Mouse (Mus musculus) hindbrain, postnatal 0 days (tissue): ENCODE results near the gene Dscam. TPM values are rescaled to one million over a fixed set of nuclear protein-coding genes. Genes with fewer than 3 reads are reported as not detected.

ENCODE experiments used
- ATAC-seq: fragments of 200-750 bp; cut with Nextera tagmentation; 2 replicates; pipeline ENCODE4 v1.8.0; 2017; ENCODE audit warnings: mild to moderate bottlenecking, moderate TSS enrichment, moderate library complexity
- DNase-seq: peaks from one replicate; pipeline ENCODE4 v3.0.0-alpha.2; 2015; ENCODE audit warnings: low spot score
- H3K27ac ChIP-seq: fragments of 300-500 bp; sonication (generic); 2 replicates; pipeline ENCODE4 v1.5.1; 2014; ENCODE audit warnings: mild to moderate bottlenecking
- H3K27me3 ChIP-seq: fragments of 300-500 bp; sonication (generic); 2 replicates; pipeline ENCODE4 v1.6.1; 2014; ENCODE audit warnings: low read length, mixed read lengths; ENCODE audit not compliant: insufficient read depth
- H3K36me3 ChIP-seq: fragments of 300-500 bp; sonication (generic); 2 replicates; pipeline ENCODE4 v1.6.1; 2014; ENCODE audit warnings: low read length, mixed read lengths; ENCODE audit not compliant: insufficient read depth
- H3K4me1 ChIP-seq: fragments of 300-500 bp; sonication (generic); 2 replicates; pipeline ENCODE4 v1.6.1; 2014; ENCODE audit warnings: antibody characterized with exemption, low read length, mixed read lengths; ENCODE audit not compliant: insufficient read depth
- H3K4me2 ChIP-seq: fragments of 300-500 bp; sonication (generic); 2 replicates; pipeline ENCODE4 v1.6.1; 2014; ENCODE audit warnings: low read depth, mild to moderate bottlenecking, low read length, moderate library complexity, mixed read lengths
- H3K4me3 ChIP-seq: fragments of 300-500 bp; sonication (generic); 2 replicates; pipeline ENCODE4 v1.5.1; 2014; ENCODE audit warnings: low read length
- H3K9ac ChIP-seq: fragments of 300-500 bp; sonication (generic); replicated peaks from 2 replicates; pipeline ENCODE4 v1.6.1; 2014; ENCODE audit warnings: mild to moderate bottlenecking, low read length, moderate library complexity, mixed read lengths
- H3K9me3 ChIP-seq: fragments of 300-500 bp; sonication (generic); 2 replicates; pipeline ENCODE4 v1.6.1; 2016; ENCODE audit warnings: low read length, mixed read lengths
- CTCF ChIP-seq: IDR thresholded peaks from 2 replicates; pipeline ENCODE4 v1.5.1; 2016; ENCODE audit warnings: antibody characterized with exemption, control low read depth, low read depth
- WGBS: fragments of 180-500 bp; shearing (Covaris S2); extraction: QIAGEN DNeasy Blood & Tissue Kit; methylation state at CpG from one replicate; pipeline ENCODE4 v1.1.7; 2014; 5-methylcytosine and 5-hydroxymethylcytosine counted together
- polyA plus RNA-seq: library from polyadenylated mRNA; unstranded; fragments of >200 nt; fragmentation: Nextera tagmentation; extraction: Ambion mirVana; gene quantifications from 2 replicates; pipeline ENCODE4 v1.2.1, GENCODE M21; 2015
- total RNA-seq: library from RNA; depleted of rRNA; stranded (reverse); fragments of >200 nt; gene quantifications from 2 replicates; pipeline ENCODE4 v1.2.3, GENCODE M21; 2014

The Dscam gene
- total and polyA plus RNA-seq, 2 experiments from 2014 or later, result 10.3 to 47.1 TPM

DNA sequence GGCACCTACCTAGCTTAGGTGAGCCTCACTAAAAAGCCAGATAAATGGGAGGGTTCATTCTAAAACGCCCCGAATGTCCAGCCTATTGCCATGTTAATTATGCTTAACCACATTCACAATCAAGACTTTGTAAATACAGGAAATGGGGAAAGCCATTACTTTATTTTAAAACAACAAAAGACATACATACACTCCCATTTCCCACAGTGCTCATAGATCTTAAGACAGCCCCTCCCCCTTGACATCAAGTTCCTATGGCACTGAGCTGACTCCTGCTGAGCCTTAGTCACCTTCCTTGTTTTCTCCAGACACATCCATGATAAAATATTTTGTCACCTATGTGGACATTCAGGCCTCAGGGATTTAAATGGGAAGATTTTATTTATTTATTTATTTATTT lies 4.4 kb downstream of the Dscam start:
- WGBS, result 33% methylated on average over 2 of the region's 2 CpGs
- peak; percentile 17 for DNase-seq
- Histone ChIP-seq H3K4me3 (peak overlapping the region; percentile 41), H3K36me3 (no peaks in the 10 kb centered on the region), H3K27ac (peak overlapping the region; percentile 69; the same call in 1 of the 2 replicates), H3K4me1 (peaks cover 4% of the 10 kb centered on the region; the same call in 1 of the 2 replicates), H3K27me3 (no peaks in the 10 kb centered on the region), H3K9me3 (no peaks in the 10 kb centered on the region), H3K4me2 (peak overlapping the region; percentile 79), H3K9ac (peak overlapping the region; percentile 39; the same call in 1 of the 2 replicates)
- ATAC-seq, result no peak
- TF ChIP-seq CTCF, result no peak

- peak; percentile 80 for ATAC-seq
- Histone ChIP-seq H3K36me3 (no peaks in the 10 kb centered on the region), H3K4me1 (peaks cover 4% of the 10 kb centered on the region; the same call in 1 of the 2 replicates), H3K27me3 (no peaks in the 10 kb centered on the region), H3K27ac (peak overlapping the region; percentile 69), H3K4me3 (peak overlapping the region; percentile 41), H3K4me2 (peak overlapping the region; percentile 79), H3K9ac (peak overlapping the region; percentile 39), H3K9me3 (no peaks in the 10 kb centered on the region)
- DNase-seq, result peak; percentile 92
- WGBS, result under 1% methylated on average over 21 of the region's 21 CpGs
- TF ChIP-seq CTCF, result peak; percentile 92
Observed at GRCm38 (mm10) chr16:97165444-97166121, 5.0 kb downstream of the Dscam start.

- DNase-seq (no peak), ATAC-seq (no peak)
- H3K4me1 ChIP-seq, result no peaks in the 10 kb centered on the region; the same call in 1 of the 2 replicates
- H3K36me3 ChIP-seq, result no peaks in the 10 kb centered on the region
- H3K27me3 ChIP-seq, result no peaks in the 10 kb centered on the region
- H3K9ac ChIP-seq, result no peak overlapping the region
- TF ChIP-seq CTCF, result no peak
- H3K4me3 ChIP-seq, result no peak overlapping the region
- no peak overlapping the region for H3K27ac ChIP-seq
- H3K4me2 ChIP-seq, result no peak overlapping the region
- 20% methylated on average over 4 of the region's 4 CpGs for WGBS
- H3K9me3 ChIP-seq, result no peaks in the 10 kb centered on the region
Observed at GRCm38 (mm10) chr16:97158279-97158678, 12.3 kb downstream of the Dscam start.

- ATAC-seq, result 0 out of 2 replicates have a peak, but pooled peaks have one; percentile 68
- H3K4me1 ChIP-seq, result peaks cover 7% of the 10 kb centered on the region
- no peaks in the 10 kb centered on the region for H3K36me3 ChIP-seq
- 18% methylated on average over 12 of the region's 12 CpGs for WGBS
- peak overlapping the region; percentile 37 for H3K4me2 ChIP-seq
- no peak overlapping the region for H3K9ac ChIP-seq
- H3K9me3 ChIP-seq, result no peaks in the 10 kb centered on the region
- 0 out of 2 replicates have a peak overlapping the region, but pooled peaks have one; percentile 13 for H3K27ac ChIP-seq
- H3K27me3 ChIP-seq, result no peaks in the 10 kb centered on the region
- no peak for TF ChIP-seq CTCF
- no peak overlapping the region; the same call in 1 of the 2 replicates for H3K4me3 ChIP-seq
- DNase-seq, result peak; percentile 56
Observed at GRCm38 (mm10) chr16:97144544-97145194, 25.9 kb downstream of the Dscam start.

DNA sequence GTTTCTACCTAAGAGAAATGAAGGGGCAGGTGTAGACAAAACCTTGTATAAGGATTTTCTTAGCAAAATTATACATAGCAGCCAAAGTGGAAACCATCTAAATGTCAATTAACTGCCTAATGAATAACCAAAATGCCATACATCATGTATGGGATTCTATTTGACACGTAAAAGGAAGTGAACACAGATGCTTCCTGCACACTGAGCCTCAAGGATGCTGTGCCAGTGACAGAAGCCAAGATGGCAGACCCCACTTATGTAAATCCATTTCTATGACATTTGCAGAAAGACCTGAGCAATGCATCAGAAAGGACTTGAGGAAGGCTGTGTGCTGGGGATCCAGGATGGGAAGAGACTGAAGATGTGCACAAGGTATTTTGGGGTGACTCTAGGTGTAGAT lies 28.6 kb downstream of the Dscam start:
- DNase-seq (no peak), ATAC-seq (no peak)
- no peaks in the 10 kb centered on the region for H3K9me3 ChIP-seq
- no peak overlapping the region for H3K4me2 ChIP-seq
- no peak overlapping the region for H3K4me3 ChIP-seq
- no peaks in the 10 kb centered on the region for H3K27me3 ChIP-seq
- H3K4me1 ChIP-seq, result peaks cover 7% of the 10 kb centered on the region
- TF ChIP-seq CTCF, result no peak
- WGBS, result 78% methylated on average over 1 of the region's 1 CpGs
- H3K36me3 ChIP-seq, result no peaks in the 10 kb centered on the region
- H3K9ac ChIP-seq, result no peak overlapping the region
- no peak overlapping the region for H3K27ac ChIP-seq

DNA sequence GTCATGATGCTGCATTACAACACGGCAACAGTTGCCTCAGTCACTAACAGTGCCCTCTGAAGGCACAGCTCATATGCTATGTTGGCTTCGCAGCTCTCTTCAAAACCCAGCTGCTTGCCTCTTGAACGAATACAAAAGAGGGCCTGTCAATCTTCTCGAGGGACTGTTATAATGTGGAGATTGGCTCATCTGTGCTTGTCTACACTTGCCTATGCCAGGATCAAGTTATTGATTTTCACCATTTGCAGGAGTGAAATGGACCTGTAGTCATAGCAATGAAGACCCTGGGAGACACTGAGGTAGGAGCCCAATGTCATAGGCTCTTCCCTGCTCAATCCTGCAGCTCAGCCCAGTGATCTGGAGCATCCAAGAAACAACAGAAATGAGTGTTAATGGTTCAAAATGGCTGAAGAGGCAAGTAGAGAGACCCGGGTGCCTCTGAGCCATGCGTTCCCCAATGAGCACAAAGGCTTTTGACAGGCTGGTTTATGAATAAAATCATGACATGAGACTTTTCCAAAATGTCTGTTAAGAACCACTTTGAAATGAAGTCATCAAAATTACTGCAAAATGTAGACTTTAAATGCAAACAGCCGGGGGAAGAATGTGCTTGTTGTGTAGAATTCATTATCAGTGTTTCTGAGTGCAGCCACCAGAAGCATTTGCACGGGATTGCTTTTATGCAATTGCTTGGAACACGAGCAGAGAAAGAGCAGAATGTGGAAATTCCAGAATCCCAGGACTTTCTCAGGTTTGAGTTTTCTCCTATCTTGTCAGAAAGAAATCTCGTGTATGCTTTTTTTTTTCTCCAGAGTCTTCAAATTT lies 35.3 kb downstream of the Dscam start:
- Histone ChIP-seq H3K27ac (no peak overlapping the region), H3K4me3 (no peak overlapping the region), H3K27me3 (no peaks in the 10 kb centered on the region), H3K4me2 (no peak overlapping the region), H3K4me1 (no peaks in the 10 kb centered on the region), H3K36me3 (no peaks in the 10 kb centered on the region), H3K9me3 (no peaks in the 10 kb centered on the region), H3K9ac (no peak overlapping the region)
- no peak for DNase-seq
- TF ChIP-seq CTCF, result no peak
- no peak for ATAC-seq
- WGBS, result 69% methylated on average over 10 of the region's 10 CpGs
